Mouse (Mus musculus): ENCODE data around the gene Kcnj1. TPM values are rescaled to one million over a fixed set of nuclear protein-coding genes. Genes with fewer than 3 reads are reported as not detected.

The Kcnj1 gene
- polyA plus RNA-seq, 1 experiment from 2014 or later, result not detected

- WGBS (ENCODE audit: insufficient replicate concordance), result 4% methylated on average over 6 of the region's 6 CpGs
- no peak overlapping the region for H3K27ac ChIP-seq
These were observed 22.0 kb upstream of the Kcnj1 start for GRCm38 (mm10) chr9:32350332-32350731.

GRCm38 (mm10) chr9:32360770-32361169, 11.5 kb upstream of the Kcnj1 start:
- H3K9me3 ChIP-seq (replicated peaks), result no peaks in the 10 kb centered on the region
- H3K4me3 ChIP-seq (replicated peaks), result no peak overlapping the region
- H3K27ac ChIP-seq, result no peak overlapping the region
- no peaks in the 10 kb centered on the region for H3K27me3 ChIP-seq
- no peaks in the 10 kb centered on the region for H3K4me1 ChIP-seq (replicated peaks)
- WGBS (ENCODE audit: insufficient replicate concordance), result 58% methylated on average over 1 of the region's 1 CpGs
- DNase-seq, result no peak
- H3K36me3 ChIP-seq, result no peaks in the 10 kb centered on the region
- no peak overlapping the region for H3K9ac ChIP-seq
- no peak overlapping the region for H3K4me2 ChIP-seq
- ATAC-seq (ENCODE audit: low read depth), result no peak

More at GRCm38 (mm10) chr9:32350332-32350731, 22.0 kb upstream of the Kcnj1 start:
- H3K4me3 ChIP-seq (replicated peaks), result no peak overlapping the region
- ATAC-seq (ENCODE audit: low read depth), result no peak
- no peak overlapping the region for H3K9ac ChIP-seq
- DNase-seq, result peak; percentile 27
- H3K36me3 ChIP-seq, result no peaks in the 10 kb centered on the region
- no peaks in the 10 kb centered on the region; the same call in 1 of the 2 replicates for H3K4me1 ChIP-seq (replicated peaks)
- H3K27me3 ChIP-seq, result peaks cover 12% of the 10 kb centered on the region
- H3K4me2 ChIP-seq, result 0 out of 2 replicates have a peak overlapping the region, but pooled peaks have one; percentile 19
- no peaks in the 10 kb centered on the region for H3K9me3 ChIP-seq (replicated peaks)

DNA sequence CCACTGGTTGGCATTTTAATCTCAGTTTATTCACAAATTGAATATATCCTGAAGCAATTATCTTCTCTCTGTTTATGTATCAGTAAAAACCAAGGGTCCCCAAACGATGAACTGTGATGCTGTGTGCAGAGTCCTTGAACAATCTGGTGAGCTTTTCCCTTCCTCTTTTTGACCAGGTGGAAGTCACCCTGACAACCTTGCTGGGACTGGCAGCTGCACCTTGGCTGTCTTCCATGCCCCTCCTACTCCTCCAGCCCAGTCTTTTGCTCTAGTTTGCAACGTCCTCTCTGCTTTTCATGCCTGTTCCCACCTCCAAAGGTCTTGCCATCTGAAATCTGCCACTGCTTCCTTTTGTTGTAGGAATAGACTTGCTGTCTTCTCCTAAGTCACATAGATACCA, 3.5 kb upstream of the Kcnj1 start:
- ATAC-seq (ENCODE audit: low read depth), result no peak
- Histone ChIP-seq H3K4me1 (replicated peaks) (no peaks in the 10 kb centered on the region; the same call in 1 of the 2 replicates), H3K4me3 (replicated peaks) (no peak overlapping the region), H3K9me3 (replicated peaks) (0 out of 2 replicates have a peak, but pooled peaks cover 3% of the 10 kb centered on the region), H3K9ac (no peak overlapping the region), H3K36me3 (no peaks in the 10 kb centered on the region), H3K27me3 (peaks cover 3% of the 10 kb centered on the region; the same call in 1 of the 2 replicates), H3K4me2 (no peak overlapping the region), H3K27ac (no peak overlapping the region)
- no peak for DNase-seq
- 28% methylated on average over 2 of the region's 2 CpGs for WGBS (ENCODE audit: insufficient replicate concordance)

DNA sequence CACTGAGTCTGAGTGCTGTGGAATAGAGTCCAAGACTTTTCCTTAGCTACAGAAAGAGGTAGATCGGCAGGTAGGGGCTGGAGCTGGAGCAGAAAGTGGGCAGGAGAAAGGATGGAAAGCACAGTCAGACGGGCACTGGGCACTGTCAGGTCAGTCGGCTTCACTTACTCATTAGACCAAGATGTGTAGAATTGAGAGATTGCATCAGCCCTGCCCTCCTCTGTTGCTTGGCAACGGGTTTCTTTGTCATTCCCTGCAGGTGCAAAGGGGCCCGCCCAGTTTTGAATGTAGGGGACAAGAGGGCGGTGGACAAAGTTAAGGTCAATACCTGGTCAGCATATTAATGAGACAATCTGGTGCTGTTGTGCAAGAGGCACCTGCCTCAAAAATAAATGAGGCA, 2.9 kb upstream of the Kcnj1 start:
- H3K9me3 ChIP-seq (replicated peaks), result 0 out of 2 replicates have a peak, but pooled peaks cover 3% of the 10 kb centered on the region
- H3K27me3 ChIP-seq, result peaks cover 3% of the 10 kb centered on the region; the same call in 1 of the 2 replicates
- ATAC-seq (ENCODE audit: low read depth) (no peak), DNase-seq (no peak)
- WGBS (ENCODE audit: insufficient replicate concordance), result 43% methylated on average over 6 of the region's 6 CpGs
- no peak overlapping the region for H3K4me3 ChIP-seq (replicated peaks)
- no peaks in the 10 kb centered on the region; the same call in 1 of the 2 replicates for H3K4me1 ChIP-seq (replicated peaks)
- no peaks in the 10 kb centered on the region for H3K36me3 ChIP-seq
- H3K9ac ChIP-seq, result no peak overlapping the region
- no peak overlapping the region for H3K4me2 ChIP-seq
- no peak overlapping the region for H3K27ac ChIP-seq

- Histone ChIP-seq H3K27me3 (peaks cover 3% of the 10 kb centered on the region; the same call in 1 of the 2 replicates), H3K36me3 (no peaks in the 10 kb centered on the region), H3K4me2 (no peak overlapping the region), H3K4me1 (replicated peaks) (no peaks in the 10 kb centered on the region; the same call in 1 of the 2 replicates), H3K4me3 (replicated peaks) (no peak overlapping the region), H3K9me3 (replicated peaks) (no peaks in the 10 kb centered on the region), H3K9ac (no peak overlapping the region), H3K27ac (no peak overlapping the region)
- 79% methylated on average over 6 of the region's 6 CpGs for WGBS (ENCODE audit: insufficient replicate concordance)
- ATAC-seq (ENCODE audit: low read depth), result no peak
- DNase-seq, result no peak
These were observed 1.4 kb downstream of the Kcnj1 start for GRCm38 (mm10) chr9:32373656-32374055.

GRCm38 (mm10) chr9:32376031-32376430, 3.7 kb downstream of the Kcnj1 start:
- DNase-seq, result no peak
- WGBS (ENCODE audit: insufficient replicate concordance), result 77% methylated on average over 7 of the region's 7 CpGs

DNA sequence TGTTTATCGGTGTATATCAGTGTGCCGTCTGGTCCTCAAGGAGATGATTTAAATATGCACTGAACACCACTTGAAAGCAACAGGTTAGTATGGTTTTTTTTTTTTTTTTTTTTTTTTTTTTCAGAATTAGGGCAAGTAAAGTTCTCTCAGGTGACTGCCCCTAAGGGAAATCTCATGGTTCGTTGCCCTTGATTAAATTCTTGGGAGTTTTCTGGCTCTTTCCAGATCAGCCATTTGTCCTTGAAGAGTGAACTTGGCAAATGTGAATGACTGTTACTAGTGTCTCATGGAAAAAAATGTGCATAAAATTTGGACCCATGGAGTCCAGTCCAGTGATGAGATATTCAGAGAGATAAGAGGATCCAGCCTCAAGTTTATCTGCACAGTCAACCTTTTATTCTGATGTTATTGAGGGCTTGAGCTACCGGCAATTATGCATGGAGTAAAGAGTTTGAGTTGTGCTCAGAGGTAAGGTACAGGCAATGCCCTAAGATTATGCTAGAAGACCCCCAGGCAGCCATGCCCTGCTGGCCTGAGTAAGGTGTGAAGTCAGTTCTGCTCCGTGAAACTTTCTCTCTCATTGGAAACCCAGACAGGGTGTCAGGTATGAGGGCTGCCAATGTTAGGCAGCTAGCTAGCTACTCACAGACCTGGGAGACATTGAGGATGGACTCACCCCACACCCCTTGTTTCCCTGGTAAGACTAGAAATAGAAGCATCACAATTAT, 4.7 kb downstream of the Kcnj1 start:
- H3K4me1 ChIP-seq (replicated peaks), result no peaks in the 10 kb centered on the region
- no peak overlapping the region for H3K4me3 ChIP-seq (replicated peaks)
- WGBS (ENCODE audit: insufficient replicate concordance), result 68% methylated on average over 5 of the region's 5 CpGs
- H3K27ac ChIP-seq, result no peak overlapping the region
- DNase-seq (no peak), ATAC-seq (ENCODE audit: low read depth) (no peak)
- H3K27me3 ChIP-seq, result no peaks in the 10 kb centered on the region
- no peak overlapping the region for H3K4me2 ChIP-seq
- no peak overlapping the region for H3K9ac ChIP-seq
- no peaks in the 10 kb centered on the region for H3K36me3 ChIP-seq
- no peaks in the 10 kb centered on the region for H3K9me3 ChIP-seq (replicated peaks)

More at GRCm38 (mm10) chr9:32376031-32376430, 3.7 kb downstream of the Kcnj1 start:
- H3K4me3 ChIP-seq (replicated peaks), result no peak overlapping the region
- H3K4me2 ChIP-seq, result no peak overlapping the region
- H3K9me3 ChIP-seq (replicated peaks), result no peaks in the 10 kb centered on the region
- H3K36me3 ChIP-seq, result no peaks in the 10 kb centered on the region
- no peak overlapping the region for H3K27ac ChIP-seq
- no peaks in the 10 kb centered on the region for H3K27me3 ChIP-seq
- no peak for ATAC-seq (ENCODE audit: low read depth)
- H3K9ac ChIP-seq, result no peak overlapping the region
- H3K4me1 ChIP-seq (replicated peaks), result no peaks in the 10 kb centered on the region

DNA sequence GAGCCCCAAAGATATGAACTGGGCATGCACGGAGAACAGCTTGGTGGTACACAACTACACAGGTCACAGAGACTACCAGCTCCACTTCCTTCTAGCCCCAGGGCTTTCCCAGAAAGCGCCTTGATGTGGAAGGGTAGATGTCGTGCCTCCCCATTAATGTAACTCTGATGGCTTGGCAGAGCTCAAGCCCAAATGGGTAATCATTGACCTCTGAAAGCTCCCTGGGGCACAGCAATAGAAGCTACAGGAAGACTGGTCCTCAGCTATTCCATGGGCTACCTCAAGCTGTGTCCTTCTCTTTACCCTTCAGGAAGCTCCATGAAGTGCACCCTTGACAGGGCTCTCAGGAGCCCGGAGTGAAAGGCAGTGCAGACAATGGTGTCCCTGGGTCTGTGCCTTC, 12.6 kb downstream of the Kcnj1 start:
- 59% methylated on average over 4 of the region's 4 CpGs for WGBS (ENCODE audit: insufficient replicate concordance)
- Histone ChIP-seq H3K9ac (no peak overlapping the region), H3K36me3 (no peaks in the 10 kb centered on the region), H3K9me3 (replicated peaks) (no peaks in the 10 kb centered on the region), H3K4me2 (no peak overlapping the region), H3K4me1 (replicated peaks) (no peaks in the 10 kb centered on the region), H3K27me3 (no peaks in the 10 kb centered on the region), H3K4me3 (replicated peaks) (no peak overlapping the region), H3K27ac (no peak overlapping the region)
- no peak for ATAC-seq (ENCODE audit: low read depth)
- DNase-seq, result no peak

GRCm38 (mm10) chr9:32388120-32388519, 15.8 kb downstream of the Kcnj1 start:
- Histone ChIP-seq H3K27ac (no peak overlapping the region), H3K27me3 (no peaks in the 10 kb centered on the region), H3K9ac (no peak overlapping the region), H3K4me1 (replicated peaks) (0 out of 2 replicates have a peak, but pooled peaks cover 6% of the 10 kb centered on the region), H3K4me3 (replicated peaks) (no peak overlapping the region), H3K4me2 (no peak overlapping the region), H3K9me3 (replicated peaks) (no peaks in the 10 kb centered on the region), H3K36me3 (no peaks in the 10 kb centered on the region)
- ATAC-seq (ENCODE audit: low read depth), result no peak
- 84% methylated on average over 1 of the region's 1 CpGs for WGBS (ENCODE audit: insufficient replicate concordance)
- no peak for DNase-seq

DNA sequence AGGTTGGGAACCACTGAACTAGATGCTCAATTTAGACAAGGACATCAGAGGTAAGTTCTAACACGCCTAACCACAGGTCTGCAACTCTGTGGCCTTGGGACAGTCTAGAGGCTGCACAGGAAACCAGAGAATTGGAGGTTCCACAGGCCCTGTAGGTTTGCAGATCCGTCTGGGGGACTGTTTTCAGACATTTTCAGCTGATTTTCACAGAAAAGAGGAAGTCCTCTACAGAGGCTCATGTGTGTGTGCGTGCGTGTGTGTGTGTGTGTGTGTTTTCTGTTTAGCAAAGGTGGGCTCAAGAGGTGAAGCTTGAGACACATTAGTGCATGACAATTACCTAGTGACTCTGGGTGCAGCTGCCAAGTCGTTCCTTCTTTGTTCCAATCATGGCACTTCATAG, 18.8 kb downstream of the Kcnj1 start:
- WGBS (ENCODE audit: insufficient replicate concordance), result 31% methylated on average over 5 of the region's 5 CpGs
- Histone ChIP-seq H3K4me2 (no peak overlapping the region), H3K4me3 (replicated peaks) (no peak overlapping the region), H3K9me3 (replicated peaks) (no peaks in the 10 kb centered on the region), H3K27ac (no peak overlapping the region), H3K4me1 (replicated peaks) (0 out of 2 replicates have a peak, but pooled peaks cover 6% of the 10 kb centered on the region), H3K27me3 (no peaks in the 10 kb centered on the region), H3K9ac (no peak overlapping the region), H3K36me3 (no peaks in the 10 kb centered on the region)
- DNase-seq (no peak), ATAC-seq (ENCODE audit: low read depth) (no peak)

DNA sequence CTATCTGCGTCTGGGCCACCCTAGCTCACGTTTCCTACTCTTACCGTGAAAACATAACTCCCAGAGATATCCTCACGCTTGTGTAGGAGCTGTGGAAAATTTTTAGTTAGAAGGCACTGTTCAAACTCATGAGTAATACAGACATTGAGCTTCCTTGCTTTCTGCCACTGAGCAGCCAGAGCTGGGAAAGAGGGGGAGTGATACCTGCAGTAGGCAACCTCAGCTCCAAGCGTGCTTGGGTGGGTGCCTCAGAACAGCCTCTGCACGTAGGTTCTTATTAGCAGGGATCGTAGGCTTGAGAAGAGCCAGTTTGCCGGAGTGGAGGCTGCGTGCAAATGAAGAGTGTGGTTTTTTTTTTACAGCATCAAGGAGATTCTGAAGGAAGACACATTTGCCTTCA, 19.4 kb downstream of the Kcnj1 start:
- H3K9ac ChIP-seq, result no peak overlapping the region
- WGBS (ENCODE audit: insufficient replicate concordance), result 68% methylated on average over 9 of the region's 9 CpGs
- ATAC-seq (ENCODE audit: low read depth) (no peak), DNase-seq (no peak)
- H3K27me3 ChIP-seq, result no peaks in the 10 kb centered on the region
- no peaks in the 10 kb centered on the region for H3K9me3 ChIP-seq (replicated peaks)
- H3K36me3 ChIP-seq, result no peaks in the 10 kb centered on the region
- no peak overlapping the region for H3K4me3 ChIP-seq (replicated peaks)
- no peak overlapping the region for H3K4me2 ChIP-seq
- 0 out of 2 replicates have a peak, but pooled peaks cover 6% of the 10 kb centered on the region for H3K4me1 ChIP-seq (replicated peaks)
- no peak overlapping the region for H3K27ac ChIP-seq

DNA sequence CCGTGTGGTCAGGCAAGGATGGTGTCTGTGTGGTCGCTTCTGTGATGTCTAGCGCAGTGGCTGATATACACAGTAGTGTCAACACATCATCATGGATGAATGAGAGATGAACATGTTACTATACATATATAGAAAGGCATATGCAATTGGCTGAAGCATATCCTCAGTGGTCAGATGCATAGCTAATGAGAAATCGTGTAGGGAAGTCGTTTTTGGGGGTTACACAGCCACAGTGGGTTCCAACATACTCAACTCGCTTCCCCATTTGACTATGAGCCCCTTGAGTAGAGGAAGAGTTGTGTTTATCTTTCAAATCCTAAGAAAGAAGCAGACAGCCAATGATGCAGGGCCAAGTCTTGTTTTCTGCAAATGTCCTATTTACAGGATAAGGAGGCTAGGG, 20.4 kb downstream of the Kcnj1 start:
- Histone ChIP-seq H3K36me3 (no peaks in the 10 kb centered on the region), H3K9me3 (replicated peaks) (no peaks in the 10 kb centered on the region), H3K27me3 (no peaks in the 10 kb centered on the region), H3K4me1 (replicated peaks) (0 out of 2 replicates have a peak, but pooled peaks cover 6% of the 10 kb centered on the region), H3K27ac (no peak overlapping the region), H3K4me2 (no peak overlapping the region), H3K4me3 (replicated peaks) (no peak overlapping the region), H3K9ac (no peak overlapping the region)
- no peak for ATAC-seq (ENCODE audit: low read depth)
- DNase-seq, result no peak
- WGBS (ENCODE audit: insufficient replicate concordance), result 58% methylated on average over 6 of the region's 6 CpGs
